Mouse (Mus musculus): ENCODE results near the gene Ulk2.

Ulk2 gene

GRCm38 (mm10) chr11:61761584-61762407, 93.1 kb downstream of the Ulk2 start, which contains the start of gene Prpsap2:
Gene Prpsap2, minus strand, starts transcription at chr11:61762088.
- DNase-seq (ENCODE audit: low spot score) = peak; percentile 100

GRCm38 (mm10) chr11:61760518-61760917, 94.4 kb downstream of the Ulk2 start:
- DNase-seq (ENCODE audit: low spot score) = no peak

GRCm38 (mm10) chr11:61757151-61757550, 97.7 kb downstream of the Ulk2 start:
- no peak for DNase-seq (ENCODE audit: low spot score)

GRCm38 (mm10) chr11:61751612-61752011, 103.3 kb downstream of the Ulk2 start:
- DNase-seq (ENCODE audit: low spot score) = no peak

GRCm38 (mm10) chr11:61747161-61747560, 107.7 kb downstream of the Ulk2 start:
- DNase-seq (ENCODE audit: low spot score) = no peak

- no peak for DNase-seq (ENCODE audit: low spot score)
Measured at GRCm38 (mm10) chr11:61745781-61746180, 109.1 kb downstream of the Ulk2 start.

- DNase-seq (ENCODE audit: low spot score) = no peak
Measured at GRCm38 (mm10) chr11:61744460-61744859, 110.4 kb downstream of the Ulk2 start.

- DNase-seq (ENCODE audit: low spot score) = no peak
Measured at GRCm38 (mm10) chr11:61743768-61744167, 111.1 kb downstream of the Ulk2 start.

GRCm38 (mm10) chr11:61740500-61740899, 114.4 kb downstream of the Ulk2 start:
- no peak for DNase-seq (ENCODE audit: low spot score)

- no peak for DNase-seq (ENCODE audit: low spot score)
Measured at GRCm38 (mm10) chr11:61737290-61737689, 117.6 kb downstream of the Ulk2 start.

GRCm38 (mm10) chr11:61732672-61733071, 122.2 kb downstream of the Ulk2 start:
- DNase-seq (ENCODE audit: low spot score) = no peak

GRCm38 (mm10) chr11:61728037-61728436, 126.8 kb downstream of the Ulk2 start:
- no peak for DNase-seq (ENCODE audit: low spot score)

All from spleen, adult 12 weeks (tissue).